Mouse (Mus musculus): ENCODE results near the gene Phactr3. TPM values are rescaled to one million over a fixed set of nuclear protein-coding genes. Genes with fewer than 3 reads are reported as not detected.
"Not testable (repeated sequence)": the region's sequence is repeated elsewhere in the genome, so short reads cannot be mapped to it uniquely, and the experiment has no call there.

Phactr3 gene
- polyA plus RNA-seq, 1 experiment from 2014 or later, result 4.3 TPM

DNA sequence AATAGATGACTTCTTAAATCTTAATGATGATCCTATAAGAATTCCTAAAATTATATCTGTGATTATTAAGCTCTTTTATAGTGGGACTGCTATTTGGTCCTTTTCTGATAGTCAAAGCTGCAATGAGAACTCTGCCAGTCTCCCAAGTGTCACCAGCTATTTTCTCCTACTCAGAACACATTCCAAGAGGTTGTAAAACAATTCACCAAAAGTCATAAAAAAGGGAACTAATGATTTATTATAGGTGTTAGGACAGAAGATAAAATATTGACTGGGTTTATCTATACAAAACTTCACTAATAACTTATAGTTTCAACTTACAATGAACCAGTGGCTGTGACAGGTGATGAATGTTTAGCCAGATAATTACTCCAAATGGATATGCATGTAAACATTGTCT, 223.3 kb downstream of the Phactr3 start:
- ATAC-seq (ENCODE audit: insufficient number of reproducible peaks, low FRiP score, low TSS enrichment, low read depth); H3K4me1 ChIP-seq (ENCODE audit: control insufficient read depth, insufficient read depth, low read length); H3K4me2 ChIP-seq (ENCODE audit: low read depth, severe bottlenecking); H3K9ac ChIP-seq (ENCODE audit: low read length); H3K27ac ChIP-seq (replicated peaks; ENCODE audit: low read depth, low read length); H3K9me3 ChIP-seq (ENCODE audit: control insufficient read depth, low read length); H3K36me3 ChIP-seq (ENCODE audit: control insufficient read depth, insufficient read depth, low read length); H3K27me3 ChIP-seq (ENCODE audit: control insufficient read depth, insufficient read depth, low read length); DNase-seq (ENCODE audit: low spot score); H3K4me3 ChIP-seq (ENCODE audit: low read depth, low read length): not testable (repeated sequence)

DNA sequence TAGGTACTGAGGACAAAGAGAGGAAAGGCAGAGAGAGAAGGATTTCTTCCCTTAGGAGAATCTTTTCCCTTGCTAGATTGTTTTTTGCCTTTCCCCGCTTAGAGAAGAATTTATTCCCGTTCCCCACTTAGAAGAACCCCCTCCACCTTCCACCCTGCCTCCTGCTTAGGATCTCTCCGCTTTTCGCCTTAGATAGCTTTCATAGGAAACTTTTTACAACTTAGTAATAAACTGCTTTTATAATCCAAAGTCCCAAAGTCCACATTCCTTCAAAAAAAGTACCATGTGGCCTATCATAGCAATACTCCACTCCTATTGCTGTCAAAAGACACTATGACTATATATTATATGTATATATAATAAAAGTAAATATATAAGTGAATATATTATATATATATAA, 223.8 kb downstream of the Phactr3 start:
- 65% methylated on average over 4 of the region's 4 CpGs for WGBS
- no peaks in the 10 kb centered on the region for H3K36me3 ChIP-seq (ENCODE audit: control insufficient read depth, insufficient read depth, low read length)
- H3K4me2 ChIP-seq (ENCODE audit: low read depth, severe bottlenecking), result no peak overlapping the region
- no peak overlapping the region for H3K27ac ChIP-seq (replicated peaks; ENCODE audit: low read depth, low read length)
- no peak overlapping the region for H3K9ac ChIP-seq (ENCODE audit: low read length)
- H3K9me3 ChIP-seq (ENCODE audit: control insufficient read depth, low read length), result no peaks in the 10 kb centered on the region
- ATAC-seq (ENCODE audit: insufficient number of reproducible peaks, low FRiP score, low TSS enrichment, low read depth) (no peak), DNase-seq (ENCODE audit: low spot score) (no peak)
- H3K4me1 ChIP-seq (ENCODE audit: control insufficient read depth, insufficient read depth, low read length), result no peaks in the 10 kb centered on the region
- H3K4me3 ChIP-seq (ENCODE audit: low read depth, low read length), result no peak overlapping the region
- no peaks in the 10 kb centered on the region for H3K27me3 ChIP-seq (ENCODE audit: control insufficient read depth, insufficient read depth, low read length)

Other genes with a start within 250 kb of the Phactr3 start
- 1.9 and 3.5 TPM in 2 replicates for gene Gm14327, start 221.9 kb upstream of the Phactr3 start, polyA plus RNA-seq (2014; fragmentation: Nextera tagmentation; extraction: Ambion mirVana)
- gene Zfp972, start 193.4 kb upstream of the Phactr3 start, polyA plus RNA-seq (2014; fragmentation: Nextera tagmentation; extraction: Ambion mirVana), result not detected in 2 replicates
- gene Gm14326, start 161.7 kb upstream of the Phactr3 start, polyA plus RNA-seq (2014; fragmentation: Nextera tagmentation; extraction: Ambion mirVana), result 14.4 and 15.4 TPM in 2 replicates
- gene Zfp971, start 95.7 kb upstream of the Phactr3 start, polyA plus RNA-seq (2014; fragmentation: Nextera tagmentation; extraction: Ambion mirVana), result 12.7 and 13.0 TPM in 2 replicates
- gene Zfp931, start 40.5 kb upstream of the Phactr3 start, polyA plus RNA-seq (2014; fragmentation: Nextera tagmentation; extraction: Ambion mirVana), result 12.9 and 15.7 TPM in 2 replicates